Mouse (Mus musculus) MEL-GATA-1-ER (cell line): ENCODE measurements around the gene Fbxl15.

Source experiments
- DNase-seq: peaks from one replicate; pipeline ENCODE4 v3.0.0-alpha.2; 2012; ENCODE audit warnings: low read depth; ENCODE audit errors: extremely low read depth

The Fbxl15 gene

GRCm38 (mm10) chr19:46344710-46345419 is 16.9 kb downstream of the Fbxl15 start:
- DNase-seq = peak; percentile 44

DNA sequence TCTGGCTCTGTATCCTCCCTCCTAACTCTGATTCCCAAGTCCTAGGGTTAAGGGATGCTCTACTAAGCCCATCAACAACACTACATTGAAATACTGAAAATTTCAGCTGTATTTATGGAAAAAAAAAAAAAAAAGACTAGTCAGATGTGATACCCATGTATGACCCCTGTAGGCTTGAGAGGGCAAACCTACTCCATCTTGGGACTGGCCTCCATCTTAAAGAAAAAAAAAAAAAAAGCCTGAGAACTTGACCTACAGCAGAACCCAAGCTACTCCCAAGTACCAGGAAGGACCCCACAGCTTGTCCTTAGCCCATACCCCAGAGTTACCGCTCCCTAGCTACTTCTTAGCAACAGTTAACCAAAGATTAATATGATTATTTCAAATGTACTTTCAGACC is 19.2 kb downstream of the Fbxl15 start:
- DNase-seq = no peak

GRCm38 (mm10) chr19:46347936-46348668 is 20.1 kb downstream of the Fbxl15 start:
- DNase-seq = peak; percentile 65

GRCm38 (mm10) chr19:46348761-46349458 is 20.9 kb downstream of the Fbxl15 start:
- DNase-seq = peak; percentile 57

DNA sequence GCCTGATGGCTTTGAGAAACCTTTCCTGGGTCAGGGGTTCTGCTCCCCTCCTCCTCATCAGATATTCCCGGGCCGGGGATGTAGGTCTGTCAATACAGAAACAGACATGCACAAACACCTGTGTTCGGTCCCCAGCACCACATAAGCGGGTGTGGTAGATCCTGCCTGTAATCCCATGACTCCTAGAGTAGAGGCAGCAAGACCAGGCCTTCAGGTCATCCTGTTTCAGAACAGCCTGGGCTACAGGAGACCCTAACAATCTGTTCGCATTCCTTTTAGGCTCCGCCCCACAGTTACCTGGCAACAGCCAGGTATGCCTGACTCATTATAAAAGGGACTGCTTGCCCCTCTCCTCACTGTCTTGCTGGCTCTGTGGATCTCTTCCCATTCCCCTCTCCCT is 21.6 kb downstream of the Fbxl15 start:
- DNase-seq = no peak

- no peak for DNase-seq
Measured at GRCm38 (mm10) chr19:46350168-46350932, 22.4 kb downstream of the Fbxl15 start, which contains the start of gene 2310034G01Rik. Gene 2310034G01Rik, minus strand, starts transcription at chr19:46350302.

DNA sequence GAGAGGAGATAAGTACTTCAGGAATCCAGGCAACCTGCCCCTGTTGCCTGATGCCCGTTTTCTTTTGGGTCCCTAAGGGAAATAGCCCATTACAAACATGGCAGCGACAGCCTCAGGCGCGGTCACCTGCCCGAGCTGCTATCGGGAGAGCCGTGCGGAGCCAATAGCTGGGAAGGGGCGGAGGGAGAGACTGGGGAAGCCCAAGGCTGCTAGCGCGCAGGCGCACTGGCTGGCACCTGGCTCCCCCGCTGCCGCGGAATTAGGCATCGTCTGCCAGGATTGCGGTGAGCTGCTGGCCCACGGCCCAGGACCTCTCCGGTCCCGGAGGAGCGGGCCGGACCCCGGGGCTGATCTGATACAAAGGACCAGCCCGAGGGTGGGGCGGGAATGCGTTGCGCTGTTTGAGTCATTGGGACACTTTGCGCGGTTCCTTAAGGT is 28.7 kb downstream of the Fbxl15 start:
- peak; percentile 92 for DNase-seq

DNA sequence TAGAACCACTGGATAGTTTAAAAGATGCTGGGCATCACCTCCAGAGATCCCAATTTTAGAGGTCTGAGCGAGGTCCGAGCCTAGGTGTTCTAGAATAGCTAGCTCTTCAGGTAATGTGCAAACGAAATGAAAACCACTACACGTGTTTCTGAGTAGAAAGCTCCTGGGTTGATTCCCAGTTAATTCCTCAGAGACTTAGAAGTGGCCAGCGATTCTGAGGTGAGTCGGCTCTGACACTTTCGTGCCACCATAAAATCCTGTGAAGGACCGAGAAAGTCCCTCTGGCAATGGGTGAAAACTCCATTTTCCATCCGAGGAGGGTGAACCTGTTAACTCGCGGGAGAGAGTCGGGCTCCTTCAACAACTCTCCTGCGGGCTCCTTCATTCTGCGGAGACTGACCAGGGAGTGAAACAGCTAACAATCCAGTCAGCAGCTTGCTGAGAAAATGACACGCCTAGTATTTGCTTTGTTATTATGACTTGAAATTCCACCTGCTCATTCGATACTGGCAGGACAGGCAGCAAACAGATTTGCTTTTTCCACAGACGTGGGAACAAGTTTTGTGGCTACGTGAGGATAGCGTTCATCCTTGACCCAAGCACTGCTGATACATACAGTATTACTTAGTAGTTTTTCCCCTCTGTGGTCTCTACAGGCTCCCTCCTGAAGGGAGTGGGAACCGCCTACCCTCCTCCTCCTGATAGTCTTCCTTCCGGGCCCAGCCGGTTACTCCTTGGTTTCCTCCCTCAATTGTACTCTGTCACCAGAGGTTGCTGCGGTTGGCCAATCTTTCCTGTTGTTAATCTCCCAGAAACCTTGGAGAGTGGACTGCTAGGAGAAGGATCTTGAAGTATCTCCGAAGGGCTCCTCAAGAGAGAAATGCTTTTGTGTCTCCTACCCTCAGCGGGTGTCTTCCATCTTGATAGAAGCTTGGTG is 29.6 kb downstream of the Fbxl15 start:
- DNase-seq = peak; percentile 70

GRCm38 (mm10) chr19:46358381-46358780 is 30.4 kb downstream of the Fbxl15 start:
- no peak for DNase-seq

- DNase-seq = no peak
Measured at GRCm38 (mm10) chr19:46362104-46362503, 34.1 kb downstream of the Fbxl15 start.

DNA sequence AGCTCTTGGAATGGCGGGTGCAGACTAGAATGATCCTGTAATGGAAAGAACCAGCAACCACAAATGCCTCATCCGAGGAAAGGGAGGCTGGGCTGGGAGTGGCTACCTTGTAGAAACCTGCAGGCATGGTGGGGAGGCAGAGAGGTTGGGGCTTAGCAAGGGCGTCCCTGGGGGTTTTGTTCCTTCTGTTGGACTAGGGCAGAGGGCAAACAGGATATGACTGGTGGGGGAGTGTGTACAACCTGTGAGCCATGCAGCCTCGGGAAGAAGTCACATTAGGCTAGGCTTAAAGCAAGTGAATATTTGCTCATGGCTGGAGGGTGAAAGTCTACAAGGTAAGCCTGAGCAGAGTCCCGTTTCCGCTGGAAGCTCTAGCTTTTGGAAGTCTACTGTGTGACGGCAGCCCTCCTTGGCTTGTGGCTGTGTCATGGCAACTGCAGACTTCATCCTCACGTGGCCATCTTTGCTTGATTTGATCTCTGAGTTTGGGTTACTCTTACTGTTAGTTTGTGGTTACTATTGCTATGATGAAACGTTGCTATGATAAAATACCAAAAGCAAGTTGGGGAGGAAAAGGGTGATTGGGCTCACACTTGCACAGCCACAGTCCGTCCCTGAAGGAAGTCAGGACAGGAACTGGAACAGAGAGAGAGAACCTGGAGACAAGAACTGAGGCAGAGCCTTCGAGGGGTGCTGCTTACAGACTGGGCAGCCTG is 35.5 kb downstream of the Fbxl15 start:
- DNase-seq = no peak

DNA sequence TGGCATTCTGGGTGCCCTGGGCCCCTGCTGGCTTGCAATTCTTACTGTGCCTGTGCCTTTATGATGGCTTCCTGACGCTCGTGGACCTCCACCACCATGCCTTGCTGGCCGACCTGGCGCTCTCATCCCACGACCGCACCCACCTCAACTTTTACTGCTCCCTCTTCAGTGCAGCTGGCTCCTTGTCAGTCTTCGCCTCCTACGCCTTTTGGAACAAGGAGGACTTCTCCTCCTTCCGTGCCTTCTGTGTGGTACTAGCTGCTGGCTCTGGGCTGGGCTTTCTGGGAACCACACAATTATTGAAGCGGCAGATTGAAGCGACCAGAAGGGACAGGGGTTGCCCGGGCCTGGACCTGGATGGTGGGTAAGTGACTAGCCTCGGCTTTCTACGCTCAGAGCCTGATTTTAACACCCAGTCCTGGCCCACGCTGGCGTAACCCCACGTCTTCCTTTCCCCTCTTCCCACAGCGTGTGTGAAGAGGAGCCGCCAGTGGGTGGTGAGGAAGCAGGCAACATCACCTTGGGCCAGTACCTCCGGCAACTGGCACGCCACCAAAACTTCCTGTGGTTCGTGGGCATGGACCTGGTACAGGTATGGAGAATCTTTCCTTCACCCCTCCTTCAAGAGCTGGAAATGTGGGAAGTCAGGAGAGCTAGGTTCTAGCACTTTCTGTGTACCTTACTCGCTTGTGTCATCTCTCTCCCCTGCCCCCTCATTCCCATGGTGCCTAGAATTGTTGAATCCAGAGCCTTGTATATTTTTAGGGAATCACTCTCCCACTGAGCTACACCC is 40.0 kb downstream of the Fbxl15 start:
- no peak for DNase-seq

- no peak for DNase-seq
Measured at GRCm38 (mm10) chr19:46369204-46369603, 41.2 kb downstream of the Fbxl15 start.

GRCm38 (mm10) chr19:46374477-46375088 is 46.6 kb downstream of the Fbxl15 start:
- DNase-seq = no peak

GRCm38 (mm10) chr19:46375489-46375888 is 47.5 kb downstream of the Fbxl15 start:
- no peak for DNase-seq

GRCm38 (mm10) chr19:46375891-46376290 is 47.9 kb downstream of the Fbxl15 start:
- no peak for DNase-seq
